Mouse (Mus musculus): ENCODE results near the gene Ffar2. TPM values are rescaled to one million over a fixed set of nuclear protein-coding genes. Genes with fewer than 3 reads are reported as not detected.

Gene Ffar2
- total and polyA plus RNA-seq, 3 experiments: 1.5 to 8.9 (median 5.7) TPM

DNA sequence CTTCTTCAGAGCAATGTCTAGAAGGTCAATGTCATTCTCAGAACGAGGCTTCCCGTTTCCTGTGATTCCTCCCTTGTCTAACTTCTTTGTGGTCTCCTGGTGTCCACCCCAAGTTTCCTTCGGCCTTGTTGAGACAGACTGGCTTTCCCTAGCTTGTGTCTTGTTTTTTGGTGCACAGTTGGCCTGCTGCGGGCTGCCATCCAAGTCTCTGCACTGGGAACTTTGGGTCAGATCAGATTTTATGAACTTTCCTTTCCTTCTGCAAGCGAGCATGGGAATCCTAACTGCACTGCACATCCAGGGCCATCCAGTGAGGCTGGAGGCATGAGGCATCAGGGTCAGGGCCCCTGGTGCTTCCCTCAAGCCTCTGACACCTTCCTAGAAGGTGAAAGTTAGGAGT lies 2.0 kb downstream of the Ffar2 start:
- no peak for DNase-seq

DNA sequence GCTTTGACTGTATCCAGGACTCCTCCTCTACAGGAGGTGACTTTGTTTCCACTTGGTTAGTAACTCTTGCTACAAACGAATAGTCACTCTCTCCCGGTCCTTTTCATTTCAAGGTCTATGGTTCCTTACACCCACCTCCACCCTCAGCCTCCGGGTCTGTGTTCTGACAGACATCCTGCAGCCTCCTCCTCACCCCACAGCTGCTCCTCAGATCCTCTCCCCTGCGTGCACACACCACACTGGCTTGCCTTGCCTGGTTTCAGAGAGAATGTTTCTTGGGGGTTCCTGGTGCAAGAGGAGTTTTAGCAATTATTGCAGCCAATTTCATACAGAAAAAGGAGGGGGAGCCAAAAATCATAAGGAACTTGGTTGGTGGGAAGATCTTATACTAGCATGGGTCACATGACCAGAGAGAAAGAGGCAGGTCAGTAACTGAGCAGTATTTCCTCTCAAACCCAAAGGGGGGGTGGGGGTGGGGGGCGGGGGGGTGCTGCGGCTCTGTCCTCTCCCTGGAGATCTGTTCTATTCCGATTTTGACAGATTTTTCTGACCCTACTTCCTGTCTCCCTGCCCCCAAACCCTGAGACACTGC lies 2.6 kb downstream of the Ffar2 start:
- no peak for DNase-seq

DNA sequence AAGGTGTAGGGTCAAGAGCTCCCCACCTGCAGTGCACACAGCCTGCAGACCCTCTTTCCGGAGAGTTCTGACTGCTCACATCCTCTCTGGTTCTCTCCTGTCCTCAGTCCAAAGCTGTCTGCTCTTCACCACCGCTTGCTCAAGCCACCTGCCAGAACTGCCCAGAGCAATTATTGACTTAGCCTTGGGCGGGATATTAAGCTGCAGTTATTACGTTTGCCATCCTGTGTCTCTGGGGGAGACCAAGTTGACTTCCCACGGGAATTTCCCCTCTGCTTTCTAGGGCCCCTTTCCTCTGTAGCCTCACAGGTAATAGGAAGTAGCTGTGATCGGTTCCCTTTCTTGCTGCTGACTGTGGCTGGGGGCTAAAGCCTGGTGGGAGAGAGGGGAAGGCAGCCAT lies 3.4 kb downstream of the Ffar2 start:
- no peak for DNase-seq

DNA sequence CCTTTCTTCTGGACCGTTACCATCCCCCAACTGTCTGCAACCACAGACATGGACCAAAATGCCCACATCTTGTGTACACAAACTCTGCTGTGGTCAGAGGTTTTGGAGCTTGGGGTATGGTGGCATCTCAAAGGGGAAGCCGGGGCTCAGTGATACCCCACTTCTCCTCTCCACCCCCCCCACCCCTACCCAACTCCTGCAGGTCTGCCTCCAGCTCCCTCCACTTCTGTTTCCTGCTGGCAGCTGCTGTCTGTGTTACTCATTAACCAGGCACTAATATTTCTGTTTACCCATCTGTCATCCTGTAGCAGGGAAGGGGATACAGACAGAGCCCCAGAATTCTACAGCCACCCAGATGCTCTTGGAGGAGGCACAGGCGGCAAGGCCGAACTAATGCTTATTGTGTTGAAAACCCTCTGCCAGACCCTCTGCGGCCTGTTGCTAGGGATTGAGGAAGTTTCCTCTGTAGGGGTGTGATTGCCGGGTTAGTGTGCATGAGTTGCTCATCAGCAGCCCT lies 11.2 kb downstream of the Ffar2 start:
- no peak for DNase-seq

DNA sequence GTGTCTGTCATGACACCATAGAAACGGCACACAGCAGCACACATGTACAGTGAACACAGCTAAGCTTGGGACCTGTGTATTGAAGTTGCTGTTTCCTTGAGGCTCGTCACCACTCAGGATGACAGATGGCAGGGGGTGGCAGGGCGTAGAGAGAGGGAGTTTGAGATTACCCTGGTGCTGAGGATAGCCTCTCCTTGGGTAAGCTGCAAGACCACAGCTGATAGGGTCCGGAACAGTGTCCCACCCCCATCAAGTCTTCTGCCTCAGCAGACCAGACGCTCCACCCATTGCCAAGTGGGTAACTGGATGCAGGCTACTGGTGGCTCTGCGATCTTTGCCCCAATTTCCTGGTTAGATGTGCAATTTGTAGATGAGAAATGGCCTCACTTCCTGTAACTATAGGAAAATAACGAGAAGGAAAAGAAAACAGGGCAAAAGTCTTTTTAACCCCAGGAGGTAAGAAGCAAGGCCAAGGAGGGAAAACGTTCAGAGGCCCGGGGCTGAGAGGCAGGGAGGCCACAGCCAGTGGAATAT lies 11.8 kb downstream of the Ffar2 start:
- no peak for DNase-seq

DNA sequence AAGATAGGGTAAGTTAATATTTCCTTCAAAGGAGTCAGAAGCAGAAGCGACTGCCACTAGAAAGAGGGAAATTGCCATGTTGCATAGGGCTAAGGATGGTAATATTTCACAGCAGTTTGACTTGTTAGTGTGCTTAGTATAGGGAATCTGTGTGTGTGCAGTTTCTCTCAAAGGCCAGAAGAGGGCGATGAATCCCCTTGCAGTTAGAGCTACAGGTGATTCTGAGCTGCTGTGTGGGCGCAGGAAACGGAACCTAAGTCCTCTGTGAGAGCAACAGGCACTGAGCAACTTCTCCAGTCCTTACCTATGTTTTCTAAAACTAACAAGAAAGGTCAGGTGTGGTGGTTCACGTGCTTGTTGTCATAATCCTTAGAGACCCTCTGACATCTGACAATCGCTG lies 13.3 kb downstream of the Ffar2 start:
- DNase-seq: no peak

DNA sequence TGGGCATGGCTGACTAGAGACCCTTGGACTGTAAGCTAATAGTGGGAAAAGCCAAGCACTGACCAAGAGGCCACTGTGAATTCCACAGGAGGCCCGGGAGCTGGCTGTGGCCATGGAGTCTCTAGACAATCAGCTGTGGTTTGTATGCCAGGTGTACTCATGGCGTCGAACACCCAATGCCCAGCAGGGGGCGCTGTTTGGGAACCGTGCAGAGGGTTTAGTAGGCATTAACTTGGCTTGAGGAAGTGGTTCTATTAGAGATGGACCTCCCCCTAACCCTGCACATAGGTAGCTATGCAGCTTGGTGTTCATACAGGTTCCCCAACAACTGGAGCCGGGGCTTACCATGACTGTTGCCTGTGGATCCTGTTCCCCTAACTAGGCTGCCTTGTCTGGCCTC lies 17.7 kb downstream of the Ffar2 start:
- peak; percentile 52 for DNase-seq

DNA sequence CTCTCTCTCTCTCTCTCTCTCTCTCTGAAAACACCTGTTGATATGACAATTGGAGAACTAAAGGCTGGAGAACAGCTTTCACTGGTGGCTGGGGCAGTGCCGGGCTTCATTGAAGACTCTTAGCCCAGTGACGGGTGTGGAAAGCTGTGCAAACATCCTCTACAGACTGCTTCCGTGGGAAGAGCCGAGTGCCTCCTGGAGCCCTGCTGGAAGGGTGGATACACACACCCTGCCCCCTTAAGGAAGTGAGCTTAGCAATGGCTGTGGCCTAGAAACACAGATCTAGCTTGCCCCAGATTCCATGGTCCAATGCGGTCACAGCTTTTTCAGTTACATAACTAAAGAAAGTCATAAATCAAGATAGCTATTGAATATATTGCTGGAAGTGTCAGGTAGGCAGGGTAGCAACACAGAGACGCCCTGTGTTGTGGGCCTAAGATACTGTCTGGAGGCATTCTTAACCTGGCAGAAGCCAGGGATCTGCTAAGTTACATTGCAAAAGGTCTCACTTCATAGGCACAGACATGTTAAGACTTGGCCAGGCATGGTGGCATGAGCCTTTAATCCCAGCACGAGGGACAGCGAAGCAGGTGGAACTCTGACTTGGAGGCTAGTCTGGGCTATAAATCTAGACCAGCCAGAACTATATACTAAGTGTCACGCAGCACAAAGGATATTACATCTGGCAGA lies 19.4 kb downstream of the Ffar2 start:
- no peak for DNase-seq

DNA sequence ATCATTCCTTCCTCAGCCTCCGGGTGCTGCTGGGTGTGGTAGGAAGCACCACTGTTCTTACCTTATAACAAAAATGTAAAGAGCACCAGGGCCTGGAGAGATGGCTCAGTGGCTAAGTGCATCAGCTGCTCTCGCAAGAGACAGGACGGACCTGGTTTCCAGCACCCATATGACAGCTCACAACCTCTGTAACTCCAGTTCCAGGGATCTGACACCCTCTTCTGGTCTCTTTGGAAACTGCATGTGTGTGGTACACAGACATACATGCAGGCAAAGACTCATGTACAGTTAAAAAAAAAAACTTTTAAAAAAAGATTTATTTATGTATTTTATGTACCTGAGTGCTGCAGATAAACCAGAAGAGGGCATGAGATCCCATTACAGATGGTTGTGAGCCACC lies 20.3 kb downstream of the Ffar2 start:
- no peak for DNase-seq

DNA sequence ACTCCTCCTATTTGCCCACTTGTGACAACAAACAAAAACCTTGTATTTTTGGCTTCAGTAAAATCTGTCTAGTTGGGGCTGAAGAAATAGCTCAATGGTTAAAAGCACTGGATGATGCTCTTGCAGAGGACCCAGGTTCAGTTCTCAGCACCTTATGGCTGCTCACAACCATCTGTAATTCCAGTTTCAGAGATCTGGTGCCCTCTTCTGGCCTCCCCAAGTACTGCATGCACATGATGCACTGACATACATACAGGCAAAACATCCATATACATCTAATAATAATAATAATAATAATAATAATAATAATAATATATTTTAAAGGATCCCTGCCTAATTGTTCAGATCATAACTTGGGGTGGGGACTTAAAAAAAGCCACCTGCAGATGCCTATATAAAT lies 22.9 kb downstream of the Ffar2 start:
- no peak for DNase-seq

DNA sequence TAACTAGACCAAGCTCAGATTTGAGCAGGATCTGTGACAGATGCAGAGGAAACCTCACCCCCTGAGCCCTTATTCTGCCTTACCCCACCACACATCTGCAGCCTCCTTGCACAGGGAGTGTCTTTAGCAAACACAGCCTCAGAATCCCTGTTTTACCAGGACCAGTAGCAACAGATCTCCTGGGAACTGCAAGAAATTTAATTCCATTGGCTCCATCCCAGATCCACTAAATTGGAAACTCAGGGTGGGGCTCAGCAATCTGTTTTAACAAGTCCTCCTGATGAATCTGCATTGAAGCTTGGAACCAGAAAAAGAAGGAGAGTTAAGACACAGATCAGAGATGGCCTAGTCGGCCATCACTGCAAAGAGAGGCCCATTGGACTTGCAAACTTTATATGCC lies 26.8 kb downstream of the Ffar2 start:
- DNase-seq: no peak

DNA sequence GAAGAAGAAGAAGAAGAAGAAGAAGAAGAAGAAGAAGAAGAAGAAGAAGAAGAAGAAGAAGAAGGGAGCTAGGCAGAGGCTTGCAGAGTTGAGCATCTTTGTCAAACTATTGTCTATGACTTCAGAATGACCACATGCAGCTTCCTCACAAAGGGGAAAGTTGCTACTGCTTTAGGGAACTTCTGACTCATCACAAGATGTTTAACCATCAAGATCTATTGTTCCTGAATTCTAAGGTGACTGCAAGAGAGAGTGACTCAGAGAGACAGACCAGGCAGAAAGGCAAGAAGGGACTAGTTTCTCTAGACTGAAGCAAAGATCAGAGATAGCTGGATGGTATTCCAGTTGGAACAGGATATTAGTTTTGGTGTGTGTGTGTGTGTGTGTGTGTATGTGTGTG lies 28.7 kb downstream of the Ffar2 start:
- no peak for DNase-seq

DNA sequence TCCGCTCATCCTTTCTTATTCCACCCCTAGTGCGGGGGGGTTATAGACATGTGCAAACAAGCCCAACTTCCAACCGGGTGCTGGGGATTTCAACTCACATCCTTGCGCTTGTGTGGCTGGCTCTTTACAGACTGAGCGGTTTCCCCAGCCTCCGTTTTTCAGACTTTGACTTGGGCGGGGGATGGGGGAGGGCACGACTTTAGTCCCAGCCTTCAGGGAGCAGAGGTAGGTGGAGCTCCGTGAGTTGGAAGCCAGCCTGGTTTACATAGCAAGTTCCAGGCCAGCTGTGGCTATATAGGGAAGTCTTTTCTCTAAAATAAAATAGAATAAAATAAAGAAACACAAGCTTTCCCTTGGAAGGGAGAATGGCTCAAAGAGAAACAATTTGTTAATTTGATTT lies 31.7 kb downstream of the Ffar2 start:
- no peak for DNase-seq

DNA sequence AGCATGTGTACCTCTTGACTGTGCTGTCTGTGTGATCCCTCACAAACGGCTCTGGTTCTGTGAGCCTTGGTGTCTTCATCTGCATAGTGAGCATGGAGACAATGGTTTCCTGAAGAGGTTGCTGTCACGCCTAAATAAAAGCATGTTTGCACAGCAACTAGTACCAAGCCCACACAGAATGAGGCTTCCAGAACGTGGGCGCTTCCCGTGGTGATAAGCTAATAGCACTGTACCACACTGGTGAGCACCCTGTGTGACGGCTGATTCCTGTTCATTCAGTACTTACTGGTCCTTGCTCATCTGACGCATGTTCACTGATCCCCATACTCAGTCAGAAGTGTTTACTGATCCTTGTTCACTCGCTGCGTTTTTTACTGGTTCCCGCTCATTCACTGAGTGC lies 33.4 kb downstream of the Ffar2 start:
- no peak for DNase-seq

DNA sequence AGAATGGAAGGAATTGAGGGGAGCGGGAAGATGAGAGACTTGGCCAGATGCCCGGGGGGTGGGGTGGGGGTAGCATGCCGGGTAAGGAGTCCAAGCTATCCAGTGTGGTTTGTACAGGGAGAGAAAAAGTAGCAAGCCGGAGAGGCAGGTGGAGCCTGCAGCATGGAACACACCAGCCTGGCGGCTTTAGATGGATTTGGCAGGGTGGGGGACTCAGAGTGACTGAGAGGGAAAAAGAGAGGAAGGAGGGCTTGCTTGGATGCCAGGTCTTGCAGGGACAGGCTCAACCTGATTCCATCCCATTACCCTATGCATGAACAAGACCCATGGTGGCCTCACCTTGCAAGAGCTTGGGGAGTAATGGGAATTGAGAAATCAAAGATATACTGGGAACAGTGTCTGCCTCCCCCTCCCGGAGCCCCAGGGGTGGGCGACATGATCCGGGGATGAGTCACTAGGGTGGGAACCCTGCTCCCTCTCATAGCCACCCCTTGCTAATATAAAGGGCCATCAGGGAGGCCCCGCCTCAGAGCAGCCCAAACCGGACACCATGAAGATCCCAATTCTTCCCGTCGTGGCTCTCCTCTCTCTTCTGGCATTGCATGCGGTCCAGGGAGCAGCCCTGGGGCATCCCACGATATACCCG lies 36.1 kb downstream of the Ffar2 start, which contains the start of gene Krtdap:
Gene Krtdap (plus strand): TSS at position 520 of the 646 bp plus-strand sequence.
- DNase-seq: no peak

DNA sequence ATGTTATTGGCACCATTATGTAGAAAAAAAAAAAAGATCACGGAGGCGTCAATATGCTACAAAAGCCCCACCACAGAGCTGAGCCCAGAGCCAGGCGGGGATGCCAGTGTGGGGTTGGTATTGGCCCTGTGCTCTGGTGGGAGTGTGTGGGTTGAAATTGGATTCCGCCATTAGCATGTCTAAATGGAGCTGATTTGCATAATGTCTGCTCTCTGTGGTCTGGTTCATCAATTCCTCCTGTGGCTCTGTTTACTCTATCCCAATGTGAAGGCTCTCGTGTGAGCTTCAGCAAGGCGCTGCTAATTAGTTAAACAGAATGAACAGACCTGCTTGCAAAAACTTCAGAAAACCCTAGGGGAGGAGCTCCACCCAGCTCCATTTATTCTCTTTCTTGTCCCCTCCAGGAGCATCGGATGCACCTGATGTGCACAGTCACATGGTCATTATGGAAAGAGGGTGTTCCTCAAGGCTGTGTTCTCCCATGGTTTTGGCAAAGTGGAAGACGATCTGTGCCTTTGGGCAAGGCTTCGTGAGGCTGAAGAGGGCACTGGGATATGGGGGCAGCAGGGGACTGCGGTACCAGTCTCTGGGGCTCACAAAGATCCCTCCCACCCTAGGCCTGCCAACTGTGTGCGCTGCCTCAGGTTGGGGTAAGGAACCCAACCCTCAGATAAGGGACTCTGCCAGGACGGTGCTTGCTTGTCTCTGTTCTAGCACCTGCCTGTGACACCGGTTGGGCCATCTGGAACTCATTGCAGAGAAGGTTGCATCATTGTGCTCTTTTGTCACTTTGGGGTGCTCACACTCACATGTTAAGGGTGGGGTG lies 37.6 kb downstream of the Ffar2 start:
- DNase-seq: no peak

DNA sequence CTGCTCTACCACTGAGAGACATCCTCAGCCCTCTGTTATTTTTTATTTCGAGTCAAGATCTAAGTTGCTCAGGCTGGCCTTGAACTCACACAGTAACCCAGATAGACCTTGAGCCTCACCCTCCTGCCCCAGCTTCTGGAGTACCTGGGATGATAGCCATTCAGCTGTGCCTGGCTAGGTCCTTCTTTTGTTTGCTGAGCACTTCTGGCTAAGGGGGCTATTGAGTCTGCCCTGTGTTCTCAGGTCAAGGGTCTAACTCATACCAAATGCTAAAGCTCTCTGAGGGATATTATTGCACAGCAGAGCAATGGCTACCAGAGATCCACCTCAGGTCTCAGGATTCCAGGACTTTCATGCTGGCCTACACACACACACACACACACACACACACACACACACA lies 38.4 kb downstream of the Ffar2 start:
- no peak for DNase-seq

DNA sequence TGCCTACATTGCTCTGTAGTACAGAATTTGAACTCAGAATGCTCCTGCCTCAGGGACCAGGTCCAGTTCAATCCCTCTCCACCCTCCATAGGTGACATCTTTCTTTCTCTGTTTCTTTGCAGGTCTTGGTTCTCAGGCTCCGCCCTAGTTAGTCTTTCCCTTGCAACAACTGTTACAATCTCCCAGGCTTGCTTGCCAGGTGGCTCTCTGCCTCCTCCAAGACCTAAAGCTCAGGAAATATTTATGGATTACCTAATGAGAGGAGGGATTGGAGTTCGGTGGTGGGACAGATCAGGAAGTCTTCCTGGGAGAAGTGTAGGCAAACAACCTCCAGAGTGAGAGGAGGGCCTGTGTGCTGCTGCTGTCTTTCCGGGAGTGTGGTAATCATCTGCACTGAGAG lies 40.9 kb downstream of the Ffar2 start:
- no peak for DNase-seq

DNA sequence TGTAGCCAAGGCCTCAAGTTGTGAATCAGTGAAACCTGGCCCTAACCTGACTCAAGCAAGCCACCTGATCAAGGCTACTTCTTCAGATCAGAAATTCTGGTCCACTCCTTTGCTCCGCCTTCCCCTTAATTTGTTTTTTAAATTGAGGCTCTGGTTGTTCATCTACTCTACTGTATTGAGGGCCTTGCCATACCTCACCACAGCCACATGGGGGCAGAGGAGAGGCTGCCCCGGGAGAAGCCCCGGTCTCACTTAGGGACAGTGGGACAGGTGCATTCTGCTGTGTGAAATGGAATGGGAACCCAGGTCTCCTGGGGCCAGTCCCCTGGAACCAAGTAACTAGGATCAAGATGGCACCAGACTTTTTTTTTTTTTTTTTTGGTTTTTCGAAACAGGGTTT lies 41.8 kb downstream of the Ffar2 start:
- DNase-seq: no peak

DNA sequence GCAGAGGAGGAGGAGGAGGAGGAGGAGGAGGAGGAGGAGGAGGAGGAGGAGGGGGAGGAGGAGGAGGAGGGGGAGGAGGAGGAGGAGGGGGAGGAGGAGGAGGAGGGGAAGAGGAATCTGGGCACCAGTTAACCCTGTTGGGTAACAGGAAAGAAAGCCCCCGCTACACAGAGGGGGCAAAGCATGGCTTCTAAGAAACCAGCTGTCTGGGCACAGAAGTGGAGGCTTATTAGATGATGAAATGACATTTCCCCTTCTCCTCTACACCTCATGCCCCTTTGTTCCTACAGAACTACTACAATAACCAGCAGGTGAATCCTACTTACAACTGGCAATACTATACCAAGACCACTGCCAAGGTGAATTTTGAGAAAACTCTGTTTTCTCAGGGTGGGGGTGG lies 45.7 kb downstream of the Ffar2 start:
- no peak for DNase-seq

DNA sequence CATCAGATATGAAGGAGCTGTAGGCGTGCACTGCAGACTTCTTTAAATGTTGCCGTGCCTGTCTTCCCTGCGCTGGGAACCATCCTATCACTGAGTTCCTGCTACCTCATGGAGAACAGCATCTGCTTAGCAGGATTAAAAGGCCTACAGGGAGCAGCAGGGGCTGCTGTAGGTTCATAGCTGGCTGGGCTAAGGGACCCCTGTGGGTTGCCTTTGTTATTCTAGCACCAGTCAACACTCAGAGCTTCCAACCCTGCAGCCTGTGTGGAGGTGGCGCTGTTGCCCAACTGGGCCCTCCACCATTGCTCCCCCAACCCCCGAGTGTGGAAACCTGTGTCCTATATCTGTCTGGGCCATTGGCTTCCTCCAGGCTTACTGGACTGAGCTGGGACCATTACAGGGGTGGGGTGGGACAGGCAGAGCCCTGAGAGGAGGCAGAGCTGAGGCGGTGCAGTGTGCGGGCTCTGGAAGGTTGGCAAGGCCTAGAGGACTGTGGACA lies 46.4 kb downstream of the Ffar2 start:
- no peak for DNase-seq

DNA sequence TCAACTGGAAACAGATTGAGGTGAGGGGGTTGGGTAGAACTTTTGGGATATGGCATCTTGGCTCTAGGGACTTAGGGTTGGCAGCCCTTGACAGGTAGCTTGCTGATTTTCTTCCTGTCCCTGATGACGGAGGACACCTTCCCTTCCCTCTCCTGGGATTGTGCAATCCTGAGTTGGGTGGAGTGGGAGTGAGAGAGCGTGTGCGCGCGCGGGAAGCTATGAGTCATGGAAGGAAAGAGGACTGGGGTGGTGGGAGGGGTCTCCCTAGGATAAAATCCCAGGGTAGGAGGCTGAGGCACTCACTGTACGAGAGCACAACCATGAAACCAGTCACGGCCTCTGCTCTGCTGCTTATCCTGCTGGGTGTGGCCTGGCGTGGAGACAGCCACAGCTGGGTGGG lies 47.5 kb downstream of the Ffar2 start:
- DNase-seq: no peak

All from adrenal gland, adult 2 months (tissue).